Mouse (Mus musculus) liver, adult 2 months (tissue): ENCODE results near the gene Creb3l2. TPM values are rescaled to one million over a fixed set of nuclear protein-coding genes. Genes with fewer than 3 reads are reported as not detected.

Source experiments
- DNase-seq: peaks from one replicate; pipeline ENCODE4 v3.0.0-alpha.2; 2011; ENCODE audit warnings: low read depth, low spot score; ENCODE audit errors: extremely low read depth
- H3K27ac ChIP-seq: fragments of 200-500 bp; replicated peaks from 2 replicates; pipeline ENCODE4 v1.5.1; 2012; ENCODE audit warnings: low read depth, mild to moderate bottlenecking, control low read depth, inconsistent platforms, low read length; ENCODE audit not compliant: insufficient read depth
- H3K27me3 ChIP-seq: fragments of 200-500 bp; 2 replicates; pipeline ENCODE4 v1.6.1; 2012; ENCODE audit warnings: mild to moderate bottlenecking, moderate library complexity, low read length, inconsistent platforms; ENCODE audit not compliant: control insufficient read depth, insufficient read depth
- H3K36me3 ChIP-seq: fragments of 200-500 bp; 2 replicates; pipeline ENCODE4 v1.6.1; 2012; ENCODE audit warnings: low read length, inconsistent platforms; ENCODE audit not compliant: control insufficient read depth, insufficient read depth
- H3K4me1 ChIP-seq: fragments of 200-500 bp; 2 replicates; pipeline ENCODE4 v1.6.1; 2011; ENCODE audit warnings: low read length; ENCODE audit not compliant: control insufficient read depth, insufficient read depth
- H3K4me3 ChIP-seq: fragments of 200-500 bp; 2 replicates; pipeline ENCODE4 v1.5.1; 2011; ENCODE audit warnings: low read depth, mild to moderate bottlenecking, control low read depth, low read length, moderate library complexity; ENCODE audit not compliant: insufficient read depth
- H3K79me2 ChIP-seq: fragments of 200-500 bp; 2 replicates; pipeline ENCODE4 v1.6.1; 2012; ENCODE audit warnings: inconsistent platforms, mild to moderate bottlenecking, low read length, moderate library complexity; ENCODE audit not compliant: control insufficient read depth, insufficient read depth
- H3K9ac ChIP-seq: fragments of 200-500 bp; 2 replicates; pipeline ENCODE4 v1.6.1; 2012; ENCODE audit warnings: low read depth, mild to moderate bottlenecking, control low read depth, inconsistent platforms, low read length
- CTCF ChIP-seq: fragments of 200-500 bp; IDR thresholded peaks from 2 replicates; pipeline ENCODE4 v1.5.1; 2011; ENCODE audit warnings: low read depth, low read length, control low read depth
- POLR2A ChIP-seq: fragments of 200-500 bp; IDR thresholded peaks from 2 replicates; pipeline ENCODE4 v1.6.1; 2011; ENCODE audit warnings: low read length, control low read depth; ENCODE audit not compliant: insufficient read depth; ENCODE audit errors: extremely low read depth
- WGBS: fragments of 180-500 bp; shearing (Covaris S2); methylation state at CpG from one replicate; pipeline ENCODE4 v1.1.7; 2018; 5-methylcytosine and 5-hydroxymethylcytosine counted together
- polyA plus RNA-seq: library from polyadenylated mRNA; depleted of rRNA; stranded (reverse); fragments of >200 nt; gene quantifications from 2 replicates; pipeline ENCODE4 v1.2.3, GENCODE M21; 2012
- total RNA-seq: library from RNA; depleted of rRNA; stranded (reverse); fragments of >200 nt; gene quantifications from 2 replicates; pipeline ENCODE4 v1.2.3, GENCODE M21; 2014

Creb3l2 gene
- total and polyA plus RNA-seq, 2 experiments = 2.7 to 6.6 TPM

GRCm38 (mm10) chr6:37411696-37412095 is 30.2 kb downstream of the Creb3l2 start:
- Histone ChIP-seq H3K27me3 (no peaks in the 10 kb centered on the region), H3K4me3 (no peak overlapping the region), H3K79me2 (peaks cover 27% of the 10 kb centered on the region; the same call in 1 of the 2 replicates), H3K36me3 (no peaks in the 10 kb centered on the region), H3K9ac (no peak overlapping the region), H3K27ac (no peak overlapping the region), H3K4me1 (no peaks in the 10 kb centered on the region)
- 92% methylated on average over 3 of the region's 3 CpGs for WGBS
- TF ChIP-seq CTCF = no peak
- TF ChIP-seq POLR2A = no peak
- no peak for DNase-seq

- Histone ChIP-seq H3K36me3 (no peaks in the 10 kb centered on the region), H3K4me3 (no peak overlapping the region), H3K27ac (no peak overlapping the region), H3K27me3 (no peaks in the 10 kb centered on the region), H3K4me1 (no peaks in the 10 kb centered on the region), H3K79me2 (peaks cover 27% of the 10 kb centered on the region; the same call in 1 of the 2 replicates), H3K9ac (no peak overlapping the region)
- no peak for DNase-seq
- no peak for TF ChIP-seq POLR2A
- no peak for TF ChIP-seq CTCF
- 88% methylated on average over 2 of the region's 2 CpGs for WGBS
Observed at GRCm38 (mm10) chr6:37409829-37410228, 32.1 kb downstream of the Creb3l2 start.

- peaks cover 23% of the 10 kb centered on the region; the same call in 1 of the 2 replicates for H3K79me2 ChIP-seq
- H3K9ac ChIP-seq = no peak overlapping the region
- DNase-seq = no peak
- H3K27ac ChIP-seq = no peak overlapping the region
- WGBS = 96% methylated on average over 3 of the region's 3 CpGs
- TF ChIP-seq POLR2A = no peak
- no peak for TF ChIP-seq CTCF
- H3K36me3 ChIP-seq = no peaks in the 10 kb centered on the region
- H3K27me3 ChIP-seq = no peaks in the 10 kb centered on the region
- H3K4me1 ChIP-seq = no peaks in the 10 kb centered on the region
- H3K4me3 ChIP-seq = no peak overlapping the region
Observed at GRCm38 (mm10) chr6:37407876-37408275, 34.1 kb downstream of the Creb3l2 start.

- H3K4me3 ChIP-seq = no peak overlapping the region
- no peak for DNase-seq
- H3K79me2 ChIP-seq = peaks cover 17% of the 10 kb centered on the region; the same call in 1 of the 2 replicates
- no peak overlapping the region for H3K27ac ChIP-seq
- 73% methylated on average over 6 of the region's 6 CpGs for WGBS
- H3K4me1 ChIP-seq = no peaks in the 10 kb centered on the region
- no peak overlapping the region for H3K9ac ChIP-seq
- no peaks in the 10 kb centered on the region for H3K36me3 ChIP-seq
- TF ChIP-seq POLR2A (no peak), CTCF (no peak)
- no peaks in the 10 kb centered on the region for H3K27me3 ChIP-seq
Observed at GRCm38 (mm10) chr6:37406903-37407302, 35.0 kb downstream of the Creb3l2 start.

- DNase-seq = no peak
- no peak overlapping the region for H3K9ac ChIP-seq
- H3K4me1 ChIP-seq = peaks cover 2% of the 10 kb centered on the region; the same call in 1 of the 2 replicates
- H3K79me2 ChIP-seq = peaks cover 12% of the 10 kb centered on the region; the same call in 1 of the 2 replicates
- no peaks in the 10 kb centered on the region for H3K27me3 ChIP-seq
- H3K4me3 ChIP-seq = no peak overlapping the region
- TF ChIP-seq POLR2A (no peak), CTCF (no peak)
- H3K27ac ChIP-seq = no peak overlapping the region
- WGBS = 72% methylated on average over 10 of the region's 10 CpGs
- no peaks in the 10 kb centered on the region for H3K36me3 ChIP-seq
Observed at GRCm38 (mm10) chr6:37406018-37406417, 35.9 kb downstream of the Creb3l2 start.

GRCm38 (mm10) chr6:37404325-37404724 is 37.6 kb downstream of the Creb3l2 start:
- Histone ChIP-seq H3K4me3 (no peak overlapping the region), H3K27me3 (no peaks in the 10 kb centered on the region), H3K27ac (no peak overlapping the region), H3K9ac (no peak overlapping the region), H3K79me2 (peaks cover 12% of the 10 kb centered on the region; the same call in 1 of the 2 replicates), H3K36me3 (no peaks in the 10 kb centered on the region), H3K4me1 (peaks cover 12% of the 10 kb centered on the region)
- DNase-seq = no peak
- 53% methylated on average over 3 of the region's 3 CpGs for WGBS
- TF ChIP-seq CTCF = no peak
- no peak for TF ChIP-seq POLR2A
